Mouse (Mus musculus) ES-E14 (cell line): ENCODE results near the gene Adam21.

ENCODE experiments used
- CHD2 ChIP-seq: IDR thresholded peaks from 2 replicates; pipeline ENCODE4 v1.6.1; 2014; ENCODE audit warnings: mild to moderate bottlenecking, low read depth, low read length, inconsistent platforms
- MAFK ChIP-seq: IDR thresholded peaks from 2 replicates; pipeline ENCODE4 v1.6.1; 2014; ENCODE audit warnings: mild to moderate bottlenecking, low read depth, low read length, inconsistent platforms; ENCODE audit not compliant: insufficient read depth
- ZC3H11A ChIP-seq: IDR thresholded peaks from 2 replicates; pipeline ENCODE4 v1.6.1; 2012; ENCODE audit warnings: low read depth, mild to moderate bottlenecking, inconsistent platforms, low read length, borderline replicate concordance
- ZNF384 ChIP-seq: IDR thresholded peaks from 2 replicates; pipeline ENCODE4 v1.6.1; 2012; ENCODE audit warnings: low read depth, low read length, inconsistent platforms

DNA sequence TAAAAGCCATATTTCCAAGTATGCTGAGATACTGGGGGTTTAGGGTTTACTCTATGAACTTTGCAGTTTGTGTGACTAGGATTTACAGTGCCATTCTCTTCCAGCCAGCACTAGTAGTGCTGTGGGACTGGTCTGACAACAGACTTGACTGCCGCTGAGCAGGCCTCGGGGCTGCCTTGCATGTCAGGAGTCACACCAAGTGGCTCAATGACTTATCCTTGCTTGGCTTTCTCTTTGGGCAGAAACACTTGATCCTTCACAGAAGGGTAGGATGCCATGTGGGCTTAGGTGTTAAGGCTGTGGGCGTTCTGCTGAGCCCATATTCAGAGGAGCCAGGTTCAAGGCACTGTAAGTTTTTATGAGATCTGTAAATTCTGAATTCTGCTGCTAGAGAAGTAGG is 19.0 kb downstream of the Adam21 start:
- no peak for TF ChIP-seq ZC3H11A
- no peak for TF ChIP-seq CHD2
- no peak for TF ChIP-seq ZNF384
- TF ChIP-seq MAFK: no peak
